Mouse (Mus musculus): ENCODE results near the gene Ablim1.

GRCm38 (mm10) chr19:57073450-57073849 lies 241.3 kb downstream of the Ablim1 start:
- TF ChIP-seq CTCF (IDR thresholded peaks at IDR 0.05): no peak
- no peak for TF ChIP-seq POLR2A (IDR thresholded peaks at IDR 0.05; ENCODE audit: insufficient read depth, low read depth, low read length)

All from heart, adult 2 months (tissue).